ENCODE assay signal across 8 mouse cellular contexts in genomic region chr2:72981075-72981420, GRCm38 (mm10). TPM values are rescaled to one million over a fixed set of nuclear protein-coding genes. Genes with fewer than 3 reads are reported as not detected.
A peak's percentile ranks its signal among the peaks of the same experiment; 100 is the strongest.
DNase-seq lines count a peak whose midpoint lies in the region; ATAC-seq and TF ChIP-seq lines count a peak whose summit lies in the region.

No protein-coding gene starts in this region.

- no peak for ATAC-seq in heart, embryonic 11.5 days (replicated peaks; ENCODE audit: insufficient number of reproducible peaks, low FRiP score, low TSS enrichment)
- ATAC-seq in forebrain, embryonic 15.5 days (replicated peaks), result no peak
- no peak for ATAC-seq in liver, embryonic 16.5 days (ENCODE audit: low read depth)

- no peak; the same call in 1 of the 2 replicates for TF ChIP-seq POLR2A in CH12.LX (IDR thresholded peaks at IDR 0.05; ENCODE audit: low read depth, low read length)

- no peak for DNase-seq in heart, postnatal 25 days (ENCODE audit: low spot score)
- no peak for DNase-seq in CH12.LX (ENCODE audit: extremely low read depth)
- DNase-seq in layer of hippocampus, adult 11-12 months (ENCODE audit: low spot score), result no peak
- no peak for DNase-seq in layer of hippocampus, postnatal 10 days (ENCODE audit: low spot score in 2 of 2)
- no peak for DNase-seq in T-cell, adult 2 months (ENCODE audit: low spot score)

- TF ChIP-seq RAD21 in CH12.LX (IDR thresholded peaks at IDR 0.05; ENCODE audit: low read depth, low read length), result no peak

- no peaks in the 10 kb centered on the region for H3K9me3 ChIP-seq in heart, embryonic 11.5 days (replicated peaks; ENCODE audit: control insufficient read depth, low read length)
- H3K9me3 ChIP-seq in CH12.LX (replicated peaks; ENCODE audit: low read length), result no peaks in the 10 kb centered on the region
- H3K9me3 ChIP-seq in forebrain, embryonic 15.5 days, result no peaks in the 10 kb centered on the region
- H3K9me3 ChIP-seq in liver, embryonic 16.5 days (replicated peaks; ENCODE audit: control insufficient read depth, low read length), result no peaks in the 10 kb centered on the region

- peak overlapping the region; percentile 98 for H3K4me3 ChIP-seq in heart, embryonic 11.5 days (ENCODE audit: low read depth, low read length)
- H3K4me3 ChIP-seq in CH12.LX (replicated peaks in 1 of 3; ENCODE audit: low read depth in 2 of 3, low read length in 2 of 3, poor library complexity in 1 of 3), result peak overlapping the region; percentile 65 to 96 (median 91)
- H3K4me3 ChIP-seq in forebrain, embryonic 15.5 days, result peak overlapping the region; percentile 80
- peak overlapping the region; percentile 100 for H3K4me3 ChIP-seq in liver, embryonic 16.5 days (ENCODE audit: low read depth, low read length)

- H3K36me3 ChIP-seq in heart, embryonic 11.5 days (ENCODE audit: control insufficient read depth, insufficient read depth, low read length), result no peaks in the 10 kb centered on the region
- peaks cover 0 to under 1% of the 10 kb centered on the region in 2 experiments for H3K36me3 ChIP-seq in CH12.LX (replicated peaks in 1 of 2; ENCODE audit: control insufficient read depth in 1 of 2, insufficient read depth in 1 of 2, low read length in 1 of 2)
- no peaks in the 10 kb centered on the region for H3K36me3 ChIP-seq in forebrain, embryonic 15.5 days
- peaks cover under 1% of the 10 kb centered on the region; the same call in 1 of the 2 replicates for H3K36me3 ChIP-seq in liver, embryonic 16.5 days (ENCODE audit: control insufficient read depth, insufficient read depth)

- H3K27me3 ChIP-seq in heart, embryonic 11.5 days (ENCODE audit: control insufficient read depth, insufficient read depth, low read length), result no peaks in the 10 kb centered on the region
- H3K27me3 ChIP-seq in CH12.LX (replicated peaks), result no peaks in the 10 kb centered on the region
- no peaks in the 10 kb centered on the region for H3K27me3 ChIP-seq in forebrain, embryonic 15.5 days
- H3K27me3 ChIP-seq in liver, embryonic 16.5 days (ENCODE audit: control insufficient read depth, insufficient read depth, low read depth, low read length), result no peaks in the 10 kb centered on the region

- dilution Hi-C loops in CH12.LX (cut with MboI; ENCODE audit: extremely low pct_ligation_motif_present, extremely low pct_unique_long_range_greater_than_20kb, low sequenced_read_pairs), result no loop called here

- intact Hi-C loops in heart, postnatal 25 days (cut with DNase I), result loop anchor here (2.0 kb wide), 1 partner anchor 80 kb away; no protein-coding TSS in a partner anchor

- in situ Hi-C loops in CH12.LX (cut with MboI; ENCODE audit: low pct_ligation_motif_present, low pct_unique_long_range_greater_than_20kb, low sequenced_read_pairs), result no loop called here

- TF ChIP-seq EP300 in CH12.LX (IDR thresholded peaks at IDR 0.05; ENCODE audit: low read length), result no peak

- peak overlapping the region; percentile 100 for H3K9ac ChIP-seq in heart, embryonic 11.5 days (ENCODE audit: low read depth, low read length)
- H3K9ac ChIP-seq in CH12.LX (ENCODE audit: insufficient read depth, low read depth), result peak overlapping the region; percentile 100
- H3K9ac ChIP-seq in forebrain, embryonic 15.5 days (replicated peaks), result peak overlapping the region; percentile 100
- peak overlapping the region; percentile 100 for H3K9ac ChIP-seq in liver, embryonic 16.5 days (ENCODE audit: low read depth, low read length)

- 16% methylated on average over 3 of the region's 3 CpGs for WGBS in heart, embryonic 11.5 days (ENCODE audit: insufficient replicate concordance)
- WGBS in forebrain, embryonic 15.5 days, result 8% methylated on average over 3 of the region's 3 CpGs
- 11% methylated on average over 3 of the region's 3 CpGs for WGBS in liver, embryonic 16.5 days (ENCODE audit: insufficient replicate concordance)

- peak overlapping the region; percentile 100 for H3K27ac ChIP-seq in heart, embryonic 11.5 days (ENCODE audit: low read depth, low read length)
- H3K27ac ChIP-seq in CH12.LX (ENCODE audit: insufficient read depth, low read depth), result peak overlapping the region; percentile 98
- peak overlapping the region; percentile 100 for H3K27ac ChIP-seq in forebrain, embryonic 15.5 days (replicated peaks)
- H3K27ac ChIP-seq in liver, embryonic 16.5 days (ENCODE audit: low read length), result peak overlapping the region; percentile 100

- H3K79me2 ChIP-seq in CH12.LX (replicated peaks; ENCODE audit: control insufficient read depth, extremely low read depth, insufficient read depth, poor library complexity, severe bottlenecking), result peaks cover 21% of the 10 kb centered on the region

- peaks cover 6% of the 10 kb centered on the region; the same call in 1 of the 2 replicates for H3K4me1 ChIP-seq in heart, embryonic 11.5 days (ENCODE audit: control insufficient read depth, insufficient read depth, low read length)
- peaks cover 11 to 38% of the 10 kb centered on the region in 2 experiments for H3K4me1 ChIP-seq in CH12.LX (ENCODE audit: control insufficient read depth in 1 of 2, insufficient read depth in 2 of 2)
- peaks cover 21% of the 10 kb centered on the region for H3K4me1 ChIP-seq in forebrain, embryonic 15.5 days
- H3K4me1 ChIP-seq in liver, embryonic 16.5 days (ENCODE audit: control insufficient read depth, low read depth, low read length), result peaks cover 17% of the 10 kb centered on the region

- no peak for TF ChIP-seq CTCF in CH12.LX (conservative IDR thresholded peaks at IDR 0.05 in 1 of 2, IDR thresholded peaks at IDR 0.05 in 1 of 2; ENCODE audit: low read depth in 2 of 2, low read length in 2 of 2)

- peak overlapping the region; percentile 80 for H3K4me2 ChIP-seq in heart, embryonic 11.5 days
- H3K4me2 ChIP-seq in CH12.LX (ENCODE audit: insufficient read depth, low read depth, poor library complexity, severe bottlenecking), result peak overlapping the region; percentile 31
- H3K4me2 ChIP-seq in forebrain, embryonic 15.5 days (replicated peaks), result peak overlapping the region; percentile 66
- H3K4me2 ChIP-seq in liver, embryonic 16.5 days (ENCODE audit: low read depth, low read length), result peak overlapping the region; percentile 77

TF ChIP-seq in CH12.LX, 34 proteins besides CTCF, POLR2A, EP300 and RAD21:
- TF ChIP-seq E2F4 (IDR thresholded peaks at IDR 0.05; ENCODE audit: insufficient replicate concordance, low read depth, low read length), result no peak
- no peak for TF ChIP-seq USF2 (conservative IDR thresholded peaks at IDR 0.05; ENCODE audit: low read depth, low read length)
- no peak for TF ChIP-seq POLR2AphosphoS2 (IDR thresholded peaks at IDR 0.05; ENCODE audit: low read depth, low read length)
- no peak for TF ChIP-seq MXI1 (IDR thresholded peaks at IDR 0.05; ENCODE audit: low read depth, low read length)
- no peak for TF ChIP-seq JUND (conservative IDR thresholded peaks at IDR 0.05; ENCODE audit: low read depth, low read length)
- TF ChIP-seq NELFE (IDR thresholded peaks at IDR 0.05; ENCODE audit: low read depth, low read length), result no peak
- TF ChIP-seq SMC3 (IDR thresholded peaks at IDR 0.05; ENCODE audit: low read depth, low read length), result no peak
- 0 out of 2 replicates have a peak, but pooled peaks have one; percentile 7 for TF ChIP-seq MEF2A (IDR thresholded peaks at IDR 0.05; ENCODE audit: borderline replicate concordance, low read depth, low read length)
- no peak for TF ChIP-seq KAT2A (IDR thresholded peaks at IDR 0.05; ENCODE audit: insufficient replicate concordance, low read length)
- peak; percentile 64; the same call in 1 of the 2 replicates for TF ChIP-seq CHD1 (IDR thresholded peaks at IDR 0.05; ENCODE audit: low read depth, low read length)
- no peak for TF ChIP-seq ELF1 (IDR thresholded peaks at IDR 0.05; ENCODE audit: low read depth, low read length)
- no peak; the same call in 1 of the 2 replicates for TF ChIP-seq TBP (conservative IDR thresholded peaks at IDR 0.05; ENCODE audit: low read depth, low read length)
- TF ChIP-seq IRF4 (IDR thresholded peaks at IDR 0.05; ENCODE audit: low read depth, low read length), result no peak
TF ChIP-seq in CH12.LX: peak in this region for 2.

RNA-seq across cellular contexts. Expression of gene Sp3, which starts 0.8 kb away (rescaled TPM):
- polyA plus RNA-seq in heart, embryonic 11.5 days (2014; fragmentation: Nextera tagmentation; extraction: Ambion mirVana), result 37.0 and 40.2 TPM in 2 replicates
- 10 to 100 TPM; 34.8 to 38.9 TPM for total RNA-seq in heart, postnatal 25 days (2021)
- total RNA-seq in CH12.LX (2012; rRNA removed) (37.7 and 41.8 TPM in 2 replicates), CH12.LX (2014; rRNA removed) (86.8 and 95.7 TPM in 2 replicates)
- 33.8 and 40.4 TPM in 2 replicates for polyA plus RNA-seq in CH12.LX (2012; ENCODE audit: insufficient read length, low read depth)
- 57.6 and 61.4 TPM in 2 replicates for polyA plus RNA-seq in forebrain, embryonic 15.5 days (2015; fragmentation: Nextera tagmentation; extraction: Ambion mirVana)
- polyA plus RNA-seq in liver, embryonic 16.5 days (2015; fragmentation: Nextera tagmentation; extraction: Ambion mirVana), result 30.9 and 33.3 TPM in 2 replicates
- total RNA-seq in layer of hippocampus, postnatal 10 days (2021), result 10 to 100 TPM; 48.3 to 56.6 TPM

RNA-seq across cellular contexts. Expression of gene Gm11084, which starts 5.5 kb away (rescaled TPM):
- polyA plus RNA-seq in heart, embryonic 11.5 days (2014; fragmentation: Nextera tagmentation; extraction: Ambion mirVana), result not detected in 2 replicates
- not detected for total RNA-seq in heart, postnatal 25 days (2021)
- not detected in 2 replicates for total RNA-seq in CH12.LX (2012; rRNA removed)
- not detected in 2 replicates for total RNA-seq in CH12.LX (2014; rRNA removed)
- polyA plus RNA-seq in CH12.LX (2012; ENCODE audit: insufficient read length, low read depth), result not detected in 2 replicates
- not detected in 2 replicates for polyA plus RNA-seq in forebrain, embryonic 15.5 days (2015; fragmentation: Nextera tagmentation; extraction: Ambion mirVana)
- not detected in 2 replicates for polyA plus RNA-seq in liver, embryonic 16.5 days (2015; fragmentation: Nextera tagmentation; extraction: Ambion mirVana)
- not detected for total RNA-seq in layer of hippocampus, postnatal 10 days (2021)
